In the genomic region with DNA sequence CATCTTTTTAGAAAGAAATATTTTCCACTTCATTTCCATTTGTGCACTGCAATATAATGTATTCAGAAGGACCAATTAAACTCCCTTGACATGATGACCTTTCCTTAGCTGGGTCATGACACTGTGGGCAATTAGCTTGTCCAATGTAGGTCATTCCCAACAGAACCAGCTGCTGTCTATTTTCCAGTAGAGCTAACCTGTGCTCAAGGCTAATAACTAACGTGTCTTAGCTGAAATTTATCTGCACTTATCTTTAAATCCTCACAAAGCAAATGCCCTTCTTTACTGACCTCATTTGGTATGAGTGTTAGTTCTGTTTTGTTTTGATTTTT, we compare ENCODE assay signal across 26 mouse cellular contexts.
DNase-seq lines count a peak whose midpoint lies in the region; ATAC-seq and TF ChIP-seq lines count a peak whose summit lies in the region.
"Had no signal": no experiment of that assay in that cellular context is flagged by ENCODE, and none has a peak within 500 bp of the region (broad histone marks: within the 10 kb centered on the region; RNA-seq: fewer than 3 reads in every experiment).

No protein-coding gene starts in this region.

- no peak for TF ChIP-seq CTCF in forebrain, postnatal 0 days (IDR thresholded peaks at IDR 0.05; ENCODE audit: low read depth)

- no peak overlapping the region for H3K4me3 ChIP-seq in forebrain, embryonic 11.5 days (ENCODE audit: low read depth, low read length)
- H3K4me3 ChIP-seq in forebrain, postnatal 0 days (ENCODE audit: low read depth, low read length) = no peak overlapping the region
- H3K4me3 ChIP-seq in midbrain, embryonic 11.5 days (ENCODE audit: low read depth, low read length) = no peak overlapping the region
- no peak overlapping the region for H3K4me3 ChIP-seq in midbrain, embryonic 10.5 days
- H3K4me3 ChIP-seq: gastrocnemius, adult 2 months; hindbrain, embryonic 15.5 days; intestine, embryonic 15.5 days; layer of hippocampus, adult 2 months; limb, embryonic 12.5 days had no signal

- 11% methylated on average over 1 of the region's 1 CpGs for WGBS in forebrain, embryonic 11.5 days
- WGBS in forebrain, postnatal 0 days = 14% methylated on average over 1 of the region's 1 CpGs
- 55% methylated on average over 1 of the region's 1 CpGs for WGBS in midbrain, embryonic 11.5 days
- 62% methylated on average over 1 of the region's 1 CpGs for WGBS in midbrain, embryonic 10.5 days

- DNase-seq in forebrain, embryonic 11.5 days (ENCODE audit: low spot score) = no peak
- DNase-seq in forebrain, postnatal 0 days = no peak
- DNase-seq in midbrain, embryonic 11.5 days (ENCODE audit: low spot score, missing footprints) = no peak
- DNase-seq in midbrain, embryonic 10.5 days (ENCODE audit: low spot score) = no peak
- DNase-seq in embryo, embryonic 10.5 days (ENCODE audit: low spot score) = peak; percentile 55
- peak; percentile 15 for DNase-seq in retina, adult 2 months (ENCODE audit: low read depth, low spot score)
- no peak for DNase-seq in cerebellum, postnatal 36 days
- no peak for DNase-seq in frontal cortex, postnatal 36 days (ENCODE audit: low spot score in 2 of 2)
- DNase-seq: adrenal gland, postnatal 25 days; cerebellum, adult 11 months; cerebellum, adult 9-11 months; gastrocnemius, adult 2 months; kidney, adult 8-10 months; kidney, postnatal 10 days; layer of hippocampus, postnatal 36 days; liver, postnatal 0 days; right cerebral cortex, postnatal 4 days; thymus, postnatal 14 days had no signal

- no peak overlapping the region for H3K4me2 ChIP-seq in forebrain, embryonic 11.5 days (ENCODE audit: low read depth, low read length, severe bottlenecking)
- H3K4me2 ChIP-seq in forebrain, postnatal 0 days (ENCODE audit: low read depth) = no peak overlapping the region
- no peak overlapping the region for H3K4me2 ChIP-seq in midbrain, embryonic 11.5 days
- H3K4me2 ChIP-seq: hindbrain, embryonic 15.5 days; intestine, embryonic 15.5 days; limb, embryonic 12.5 days; liver, embryonic 11.5 days had no signal

- no peak overlapping the region for H3K9ac ChIP-seq in forebrain, embryonic 11.5 days (ENCODE audit: low read length)
- no peak overlapping the region for H3K9ac ChIP-seq in forebrain, postnatal 0 days
- H3K9ac ChIP-seq in midbrain, embryonic 11.5 days (ENCODE audit: low read length) = no peak overlapping the region
- H3K9ac ChIP-seq: hindbrain, embryonic 15.5 days; intestine, embryonic 15.5 days; limb, embryonic 12.5 days; liver, postnatal 0 days had no signal

- no peaks in the 10 kb centered on the region for H3K4me1 ChIP-seq in forebrain, embryonic 11.5 days (replicated peaks; ENCODE audit: control insufficient read depth, insufficient read depth, low read length)
- no peaks in the 10 kb centered on the region for H3K4me1 ChIP-seq in forebrain, postnatal 0 days (ENCODE audit: insufficient read depth)
- H3K4me1 ChIP-seq in midbrain, embryonic 11.5 days (ENCODE audit: control insufficient read depth, insufficient read depth, low read length) = no peaks in the 10 kb centered on the region
- no peaks in the 10 kb centered on the region for H3K4me1 ChIP-seq in midbrain, embryonic 10.5 days
- H3K4me1 ChIP-seq: intestine, embryonic 15.5 days; limb, embryonic 12.5 days had no signal

- H3K27ac ChIP-seq in forebrain, embryonic 11.5 days (ENCODE audit: low read depth, low read length) = no peak overlapping the region
- H3K27ac ChIP-seq in forebrain, postnatal 0 days (ENCODE audit: low read depth, low read length) = no peak overlapping the region
- H3K27ac ChIP-seq in midbrain, embryonic 11.5 days (ENCODE audit: low read depth, low read length) = no peak overlapping the region
- no peak overlapping the region for H3K27ac ChIP-seq in midbrain, embryonic 10.5 days (replicated peaks)
- H3K27ac ChIP-seq: gastrocnemius, adult 2 months; intestine, embryonic 15.5 days; layer of hippocampus, adult 2 months; limb, embryonic 12.5 days; macrophage had no signal

- H3K9me3 ChIP-seq in forebrain, embryonic 11.5 days (ENCODE audit: control insufficient read depth, low read length) = no peaks in the 10 kb centered on the region
- H3K9me3 ChIP-seq in forebrain, postnatal 0 days (ENCODE audit: low read length) = no peaks in the 10 kb centered on the region
- no peaks in the 10 kb centered on the region for H3K9me3 ChIP-seq in midbrain, embryonic 11.5 days (ENCODE audit: control insufficient read depth, low read length)
- H3K9me3 ChIP-seq in midbrain, embryonic 10.5 days (replicated peaks) = no peaks in the 10 kb centered on the region
- H3K9me3 ChIP-seq: hindbrain, embryonic 15.5 days; intestine, embryonic 15.5 days; limb, embryonic 12.5 days had no signal

- peak; percentile 66 for ATAC-seq in forebrain, embryonic 11.5 days (replicated peaks; ENCODE audit: low FRiP score)
- no peak; the same call in 1 of the 2 replicates for ATAC-seq in forebrain, postnatal 0 days
- peak; percentile 74; the same call in 1 of the 2 replicates for ATAC-seq in midbrain, embryonic 11.5 days (ENCODE audit: low FRiP score)
- ATAC-seq: CD4-positive, CD25-positive, alpha-beta regulatory T cell, adult 4 months; intestine, embryonic 15.5 days; liver, postnatal 0 days; lung, postnatal 0 days had no signal

- no peaks in the 10 kb centered on the region for H3K36me3 ChIP-seq in forebrain, embryonic 11.5 days (ENCODE audit: control insufficient read depth, insufficient read depth, low read length)
- H3K36me3 ChIP-seq in forebrain, postnatal 0 days (ENCODE audit: insufficient read depth) = no peaks in the 10 kb centered on the region
- no peaks in the 10 kb centered on the region for H3K36me3 ChIP-seq in midbrain, embryonic 11.5 days (ENCODE audit: control insufficient read depth, insufficient read depth, low read length)
- H3K36me3 ChIP-seq in midbrain, embryonic 10.5 days = no peaks in the 10 kb centered on the region
- H3K36me3 ChIP-seq: hindbrain, embryonic 15.5 days; intestine, embryonic 15.5 days; limb, embryonic 12.5 days had no signal

- H3K27me3 ChIP-seq in forebrain, embryonic 11.5 days (ENCODE audit: control insufficient read depth, insufficient read depth, low read length) = no peaks in the 10 kb centered on the region
- H3K27me3 ChIP-seq in forebrain, postnatal 0 days (ENCODE audit: insufficient read depth, low read length) = no peaks in the 10 kb centered on the region
- H3K27me3 ChIP-seq in midbrain, embryonic 11.5 days (ENCODE audit: control insufficient read depth, insufficient read depth, low read length) = no peaks in the 10 kb centered on the region
- H3K27me3 ChIP-seq in midbrain, embryonic 10.5 days (ENCODE audit: low read depth, poor library complexity, severe bottlenecking) = no peaks in the 10 kb centered on the region
- H3K27me3 ChIP-seq: hindbrain, embryonic 15.5 days; intestine, embryonic 15.5 days; limb, embryonic 12.5 days had no signal

Comparison
In these comparisons a context has a peak if more than half of its experiments do, and no peak if none do; other contexts are left out.
1. DNase-seq: peak in embryo, embryonic 10.5 days (single experiment) and retina, adult 2 months (single experiment); none in forebrain, embryonic 11.5 days (single experiment), forebrain, postnatal 0 days (single experiment), midbrain, embryonic 11.5 days (single experiment), midbrain, embryonic 10.5 days (single experiment), cerebellum, postnatal 36 days (0 of 2) and frontal cortex, postnatal 36 days (0 of 2).